Mouse (Mus musculus) cerebellum, adult 18-20 months (tissue): Measurements from ENCODE around the gene Lrrc43.

Experiments used
- DNase-seq, 2 experiments: peaks; one replicate each; pipeline ENCODE4 v3.0.0; 2021

Lrrc43 gene

GRCm38 (mm10) chr5:123521621-123522020, 32.5 kb downstream of the Lrrc43 start:
- no peak for DNase-seq

- no peak for DNase-seq
These were observed 33.1 kb downstream of the Lrrc43 start for GRCm38 (mm10) chr5:123522166-123522565.

GRCm38 (mm10) chr5:123523692-123524392, 34.7 kb downstream of the Lrrc43 start, which contains the start of gene Diablo:
TSS of gene Diablo (minus strand) at chr5:123524176.
- DNase-seq: peak; percentile 98 to 99

- DNase-seq: no peak
These were observed 35.3 kb downstream of the Lrrc43 start for GRCm38 (mm10) chr5:123524393-123524750.

- DNase-seq: no peak
These were observed 36.2 kb downstream of the Lrrc43 start, which contains the start of gene Gm49027 for GRCm38 (mm10) chr5:123525281-123525680. TSS of gene Gm49027 (minus strand) at chr5:123525488.

- no peak for DNase-seq
These were observed 36.9 kb downstream of the Lrrc43 start for GRCm38 (mm10) chr5:123525916-123526495.

GRCm38 (mm10) chr5:123528641-123529040, 39.5 kb downstream of the Lrrc43 start:
- DNase-seq: peak in 1 of 2 experiments; percentile 0

GRCm38 (mm10) chr5:123530056-123530455, 41.0 kb downstream of the Lrrc43 start:
- DNase-seq: peak in 1 of 2 experiments; percentile 1

GRCm38 (mm10) chr5:123533801-123534200, 44.7 kb downstream of the Lrrc43 start:
- DNase-seq: no peak

- no peak for DNase-seq
These were observed 66.6 kb downstream of the Lrrc43 start for GRCm38 (mm10) chr5:123555693-123556092.

- peak; percentile 83 to 84 for DNase-seq
These were observed 67.3 kb downstream of the Lrrc43 start for GRCm38 (mm10) chr5:123556451-123556850.
